Mouse (Mus musculus) intestine, embryonic 16.5 days (tissue): Measurements from ENCODE around the gene Tbc1d5. TPM values are rescaled to one million over a fixed set of nuclear protein-coding genes. Genes with fewer than 3 reads are reported as not detected.

Experiments
- ATAC-seq: fragments of 200-750 bp; cut with Nextera tagmentation; 2 replicates; pipeline ENCODE4 v1.8.0; 2017; ENCODE audit warnings: moderate TSS enrichment, moderate library complexity
- H3K27ac ChIP-seq: fragments of 300-500 bp; sonication (generic); 2 replicates; pipeline ENCODE4 v1.5.1; 2014; ENCODE audit warnings: mild to moderate bottlenecking, low read length
- H3K27me3 ChIP-seq: fragments of 300-500 bp; sonication (generic); replicated peaks from 2 replicates; pipeline ENCODE4 v1.6.1; 2014; ENCODE audit warnings: low read length, control low read depth, mixed read lengths; ENCODE audit not compliant: control insufficient read depth, insufficient read depth
- H3K36me3 ChIP-seq: fragments of 300-500 bp; sonication (generic); 2 replicates; pipeline ENCODE4 v1.6.1; 2014; ENCODE audit warnings: low read length, control low read depth; ENCODE audit not compliant: control insufficient read depth, insufficient read depth
- H3K4me1 ChIP-seq: fragments of 300-500 bp; sonication (generic); 2 replicates; pipeline ENCODE4 v1.6.1; 2014; ENCODE audit warnings: low read length, control low read depth, mixed read lengths; ENCODE audit not compliant: control insufficient read depth, insufficient read depth
- H3K4me2 ChIP-seq: fragments of 300-500 bp; sonication (generic); 2 replicates; pipeline ENCODE4 v1.6.1; 2014; ENCODE audit warnings: low read depth, low read length, control low read depth
- H3K4me3 ChIP-seq: fragments of 300-500 bp; sonication (generic); 2 replicates; pipeline ENCODE4 v1.5.1; 2014; ENCODE audit warnings: mild to moderate bottlenecking, low read length
- H3K9ac ChIP-seq: fragments of 300-500 bp; sonication (generic); 2 replicates; pipeline ENCODE4 v1.6.1; 2014; ENCODE audit warnings: low read depth, low read length
- H3K9me3 ChIP-seq: fragments of 300-500 bp; sonication (generic); 2 replicates; pipeline ENCODE4 v1.6.1; 2016; ENCODE audit warnings: low read length, control low read depth; ENCODE audit not compliant: control insufficient read depth
- WGBS: fragments of 180-500 bp; shearing (Covaris S2); extraction: QIAGEN DNeasy Blood & Tissue Kit; methylation state at CpG from one replicate; pipeline ENCODE4 v1.1.7; 2014; 5-methylcytosine and 5-hydroxymethylcytosine counted together
- polyA plus RNA-seq: library from polyadenylated mRNA; unstranded; fragments of >200 nt; fragmentation: Nextera tagmentation; extraction: Ambion mirVana; gene quantifications from 2 replicates; pipeline ENCODE4 v1.2.1, GENCODE M21; 2015

Gene Tbc1d5
- polyA plus RNA-seq, 1 experiment from 2014 or later, result 10.2 TPM

GRCm38 (mm10) chr17:50735382-50735954 lies 443.7 kb downstream of the Tbc1d5 start:
- H3K9ac ChIP-seq, result no peak overlapping the region

DNA sequence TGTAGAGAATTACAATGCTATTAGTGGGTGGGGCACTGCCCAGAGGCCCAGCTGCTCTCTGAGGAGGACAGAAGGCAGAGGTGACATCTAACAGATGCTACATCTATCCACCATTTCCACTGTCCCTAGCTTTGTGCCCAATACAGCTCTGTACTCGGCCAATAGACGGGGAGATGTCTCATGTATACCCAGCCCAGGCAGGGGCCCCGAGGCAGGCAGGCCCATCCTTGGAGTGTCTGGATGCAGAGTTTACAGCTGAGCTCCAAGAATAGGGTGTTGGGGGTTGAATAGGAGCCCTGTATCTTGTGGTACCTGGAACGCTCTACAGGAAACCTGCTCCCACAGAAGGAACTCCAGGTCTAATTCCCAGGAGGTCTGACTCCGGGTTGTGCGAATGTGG lies 444.4 kb downstream of the Tbc1d5 start:
- H3K27ac ChIP-seq, result no peak overlapping the region
- no peaks in the 10 kb centered on the region for H3K9me3 ChIP-seq
- ATAC-seq, result no peak
- H3K4me3 ChIP-seq, result no peak overlapping the region
- no peak overlapping the region for H3K4me2 ChIP-seq
- peaks cover 3% of the 10 kb centered on the region; the same call in 1 of the 2 replicates for H3K36me3 ChIP-seq
- H3K4me1 ChIP-seq, result no peaks in the 10 kb centered on the region
- 81% methylated on average over 6 of the region's 6 CpGs for WGBS
- no peak overlapping the region for H3K9ac ChIP-seq
- H3K27me3 ChIP-seq, result no peaks in the 10 kb centered on the region

More at GRCm38 (mm10) chr17:50735382-50735954, 443.7 kb downstream of the Tbc1d5 start:
- Histone ChIP-seq H3K9me3 (no peaks in the 10 kb centered on the region), H3K27ac (no peak overlapping the region), H3K4me2 (no peak overlapping the region), H3K4me3 (no peak overlapping the region), H3K36me3 (peaks cover 3% of the 10 kb centered on the region; the same call in 1 of the 2 replicates), H3K4me1 (no peaks in the 10 kb centered on the region), H3K27me3 (no peaks in the 10 kb centered on the region)
- no peak for ATAC-seq
- 90% methylated on average over 4 of the region's 4 CpGs for WGBS

DNA sequence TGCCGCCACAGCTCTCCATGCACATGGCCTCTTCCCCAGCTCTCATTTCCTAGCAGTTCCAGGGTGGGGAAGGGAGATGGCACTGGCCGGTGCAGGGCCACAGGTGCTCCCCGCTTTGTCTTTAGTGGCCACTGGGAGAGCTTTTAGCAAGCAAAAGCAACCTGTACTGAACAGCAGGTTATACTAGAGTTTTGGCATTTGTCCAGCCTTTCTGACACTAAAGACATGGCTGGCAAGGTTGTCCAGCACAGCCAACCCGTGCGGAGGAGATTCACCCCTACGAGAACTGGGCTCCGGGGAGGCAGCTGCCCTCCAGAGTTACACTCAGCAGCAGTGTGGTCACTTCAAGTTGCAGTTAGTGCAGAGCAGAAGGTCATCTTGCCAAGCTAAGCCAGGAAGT lies 445.8 kb downstream of the Tbc1d5 start:
- 90% methylated on average over 7 of the region's 7 CpGs for WGBS
- H3K4me2 ChIP-seq, result no peak overlapping the region

GRCm38 (mm10) chr17:50731876-50732275 lies 447.3 kb downstream of the Tbc1d5 start:
- Histone ChIP-seq H3K9ac (no peak overlapping the region), H3K36me3 (peaks cover 3% of the 10 kb centered on the region; the same call in 1 of the 2 replicates), H3K27ac (no peak overlapping the region), H3K4me1 (no peaks in the 10 kb centered on the region), H3K4me2 (no peak overlapping the region), H3K27me3 (no peaks in the 10 kb centered on the region), H3K4me3 (no peak overlapping the region), H3K9me3 (no peaks in the 10 kb centered on the region)
- no peak for ATAC-seq
- 94% methylated on average over 5 of the region's 5 CpGs for WGBS

More for the DNA sequence above, 445.8 kb downstream of the Tbc1d5 start:
- H3K4me1 ChIP-seq, result no peaks in the 10 kb centered on the region
- no peaks in the 10 kb centered on the region for H3K9me3 ChIP-seq
- H3K36me3 ChIP-seq, result peaks cover 3% of the 10 kb centered on the region; the same call in 1 of the 2 replicates
- no peak overlapping the region for H3K27ac ChIP-seq
- H3K9ac ChIP-seq, result no peak overlapping the region
- no peak for ATAC-seq
- no peaks in the 10 kb centered on the region for H3K27me3 ChIP-seq
- H3K4me3 ChIP-seq, result no peak overlapping the region

DNA sequence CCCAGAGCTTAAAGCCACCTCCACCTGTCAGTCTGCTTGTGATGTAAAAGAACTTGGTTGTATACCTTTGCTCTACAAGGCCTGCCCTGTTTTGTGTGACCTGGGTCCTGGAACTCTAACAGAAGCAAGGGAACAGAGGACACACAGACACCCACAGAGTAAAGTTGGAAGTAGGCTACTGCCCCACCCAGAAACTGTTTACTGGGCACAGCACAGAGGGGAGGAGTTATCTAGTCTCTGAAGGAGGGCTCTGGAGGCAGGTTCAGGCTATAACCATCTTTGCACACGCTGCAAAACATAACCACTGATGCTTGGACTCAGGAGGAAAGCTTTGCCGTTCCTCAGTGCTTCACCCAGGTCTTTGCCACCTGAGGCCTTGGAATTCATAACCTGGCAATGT lies 448.3 kb downstream of the Tbc1d5 start:
- H3K9me3 ChIP-seq, result no peaks in the 10 kb centered on the region
- H3K4me2 ChIP-seq, result no peak overlapping the region
- no peak overlapping the region for H3K4me3 ChIP-seq
- no peaks in the 10 kb centered on the region for H3K4me1 ChIP-seq
- H3K9ac ChIP-seq, result no peak overlapping the region
- H3K36me3 ChIP-seq, result peaks cover 3% of the 10 kb centered on the region; the same call in 1 of the 2 replicates
- H3K27ac ChIP-seq, result no peak overlapping the region
- WGBS, result 84% methylated on average over 2 of the region's 2 CpGs
- ATAC-seq, result no peak
- H3K27me3 ChIP-seq, result no peaks in the 10 kb centered on the region

GRCm38 (mm10) chr17:50729577-50729976 lies 449.6 kb downstream of the Tbc1d5 start:
- no peaks in the 10 kb centered on the region for H3K27me3 ChIP-seq
- H3K4me3 ChIP-seq, result no peak overlapping the region
- ATAC-seq, result no peak
- 83% methylated on average over 6 of the region's 6 CpGs for WGBS
- H3K9ac ChIP-seq, result no peak overlapping the region
- peaks cover under 1% of the 10 kb centered on the region; the same call in 1 of the 2 replicates for H3K36me3 ChIP-seq
- H3K27ac ChIP-seq, result no peak overlapping the region
- no peak overlapping the region for H3K4me2 ChIP-seq
- H3K4me1 ChIP-seq, result no peaks in the 10 kb centered on the region
- no peaks in the 10 kb centered on the region for H3K9me3 ChIP-seq

DNA sequence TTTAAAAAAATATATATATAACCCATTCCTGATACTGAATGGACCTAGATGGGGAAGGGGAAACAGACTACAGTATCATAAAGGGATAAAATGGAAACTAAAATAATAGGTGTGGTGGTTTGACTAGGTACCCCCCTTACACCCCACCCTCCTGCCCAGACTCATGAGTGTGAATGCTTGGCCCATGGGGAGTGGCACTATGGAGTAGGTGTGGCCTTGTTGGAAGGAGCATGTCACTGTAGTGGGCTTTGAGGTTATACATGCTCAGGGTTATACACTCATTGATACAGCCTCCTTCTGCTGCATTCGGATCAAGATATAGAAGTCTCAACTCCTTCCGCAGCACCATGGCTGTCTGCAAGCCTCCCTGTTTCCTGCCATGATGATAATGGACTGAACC lies 450.1 kb downstream of the Tbc1d5 start:
- WGBS, result 95% methylated on average over 2 of the region's 2 CpGs
- no peaks in the 10 kb centered on the region for H3K36me3 ChIP-seq
- no peak overlapping the region for H3K4me3 ChIP-seq
- no peak overlapping the region for H3K4me2 ChIP-seq
- H3K4me1 ChIP-seq, result no peaks in the 10 kb centered on the region
- H3K9me3 ChIP-seq, result no peaks in the 10 kb centered on the region
- no peak overlapping the region for H3K9ac ChIP-seq
- no peak overlapping the region for H3K27ac ChIP-seq
- H3K27me3 ChIP-seq, result no peaks in the 10 kb centered on the region
- ATAC-seq, result no peak

DNA sequence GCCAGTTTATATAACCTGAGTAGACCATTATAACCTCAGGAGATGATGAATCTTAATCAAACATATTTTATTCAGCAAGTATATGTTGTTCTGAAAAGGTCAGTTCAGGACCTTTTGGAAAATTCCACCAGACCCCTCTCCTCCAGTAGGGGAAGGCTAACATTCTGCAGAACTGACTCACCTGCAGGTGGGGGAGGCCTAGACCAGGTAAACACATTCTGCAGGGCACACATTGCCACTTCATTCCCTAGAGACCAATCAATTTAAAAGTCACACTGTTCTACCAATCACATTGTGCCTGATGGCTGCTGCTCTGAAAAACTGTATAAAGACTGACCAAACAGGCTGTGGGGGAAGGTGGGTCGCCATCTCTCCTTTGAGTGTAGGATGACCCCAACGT lies 452.9 kb downstream of the Tbc1d5 start:
- WGBS, result 69% methylated on average over 2 of the region's 2 CpGs
- ATAC-seq, result no peak

GRCm38 (mm10) chr17:50724376-50724775 lies 454.8 kb downstream of the Tbc1d5 start:
- WGBS, result 83% methylated on average over 2 of the region's 2 CpGs
- Histone ChIP-seq H3K4me3 (no peak overlapping the region), H3K36me3 (no peaks in the 10 kb centered on the region), H3K4me2 (no peak overlapping the region), H3K9me3 (no peaks in the 10 kb centered on the region), H3K4me1 (no peaks in the 10 kb centered on the region), H3K9ac (no peak overlapping the region), H3K27ac (no peak overlapping the region), H3K27me3 (no peaks in the 10 kb centered on the region)
- no peak for ATAC-seq

More for the DNA sequence above, 452.9 kb downstream of the Tbc1d5 start:
- no peaks in the 10 kb centered on the region for H3K9me3 ChIP-seq
- no peaks in the 10 kb centered on the region for H3K36me3 ChIP-seq
- no peak overlapping the region for H3K4me3 ChIP-seq
- H3K4me2 ChIP-seq, result no peak overlapping the region
- H3K9ac ChIP-seq, result no peak overlapping the region
- H3K27ac ChIP-seq, result no peak overlapping the region
- H3K27me3 ChIP-seq, result no peaks in the 10 kb centered on the region
- no peaks in the 10 kb centered on the region for H3K4me1 ChIP-seq

- Histone ChIP-seq H3K9ac (no peak overlapping the region), H3K27me3 (no peaks in the 10 kb centered on the region), H3K4me2 (no peak overlapping the region), H3K4me3 (no peak overlapping the region), H3K4me1 (no peaks in the 10 kb centered on the region), H3K36me3 (no peaks in the 10 kb centered on the region), H3K27ac (no peak overlapping the region), H3K9me3 (no peaks in the 10 kb centered on the region)
- WGBS, result 79% methylated on average over 5 of the region's 5 CpGs
- ATAC-seq, result no peak
Measured at GRCm38 (mm10) chr17:50717586-50717985, 461.6 kb downstream of the Tbc1d5 start.
